Mouse (Mus musculus): ENCODE data around the gene Vmn2r86. TPM values are rescaled to one million over a fixed set of nuclear protein-coding genes. Genes with fewer than 3 reads are reported as not detected.

Gene Vmn2r86
- polyA plus RNA-seq, 1 experiment, result 0.02 TPM

DNA sequence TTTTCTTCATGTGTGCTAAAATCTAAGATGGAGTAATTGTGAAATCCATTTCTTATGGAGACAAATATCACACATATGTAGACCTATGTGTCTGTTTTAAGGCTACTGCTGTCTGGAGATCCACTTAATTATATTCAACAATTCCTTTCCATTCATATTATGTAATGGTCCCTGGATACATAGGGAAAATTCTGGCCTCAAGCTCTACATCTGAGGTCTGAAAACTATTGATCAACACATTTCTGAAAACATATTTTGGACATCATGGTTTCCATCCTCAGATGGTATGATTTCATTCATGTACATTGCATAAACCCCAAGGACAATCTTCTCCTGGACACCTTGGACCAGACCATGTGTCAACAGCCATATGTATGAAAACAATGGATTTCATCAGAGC, 61.6 kb downstream of the Vmn2r86 start, which contains the start of gene Vmn2r84:
Gene Vmn2r84 (minus strand): TSS at position 101 of the 400 bp plus-strand sequence.
- no peaks in the 10 kb centered on the region for H3K36me3 ChIP-seq (ENCODE audit: control insufficient read depth, insufficient read depth, low read length)
- no peak for TF ChIP-seq POLR2A (IDR thresholded peaks at IDR 0.05; ENCODE audit: control insufficient read depth, low read depth, low read length)
- no peak for TF ChIP-seq CTCF (IDR thresholded peaks at IDR 0.05; ENCODE audit: control insufficient read depth, insufficient read depth, insufficient replicate concordance, low read depth, low read length)
- H3K4me1 ChIP-seq (ENCODE audit: control insufficient read depth, insufficient read depth, low read length), result no peaks in the 10 kb centered on the region

More for the DNA sequence above, 61.6 kb downstream of the Vmn2r86 start, which contains the start of gene Vmn2r84:
- no peak within 1 kb of the TSS for H3K27ac ChIP-seq (ENCODE audit: control insufficient read depth, insufficient read depth, low read depth, low read length)
- H3K4me3 ChIP-seq (ENCODE audit: control insufficient read depth, low read depth, low read length), result no peak within 1 kb of the TSS
- H3K27me3 ChIP-seq (ENCODE audit: control insufficient read depth, insufficient read depth, low read length), result no peaks in the 10 kb centered on the region

Other genes starting within 250 kb of the Vmn2r86 start
- gene Olfr827, start 241.6 kb downstream of the Vmn2r86 start, polyA plus RNA-seq (2012; rRNA removed), result not detected in 2 replicates
- not detected in 2 replicates for gene Neurod4, start 175.8 kb downstream of the Vmn2r86 start, polyA plus RNA-seq (2012; rRNA removed)
- gene Tespa1, start 133.2 kb downstream of the Vmn2r86 start, polyA plus RNA-seq (2012; rRNA removed), result not detected in 2 replicates
- not detected in 2 replicates for gene Vmn2r84, start 61.7 kb downstream of the Vmn2r86 start, polyA plus RNA-seq (2012; rRNA removed)
- not detected in 2 replicates for gene Vmn2r85, start 26.3 kb downstream of the Vmn2r86 start, polyA plus RNA-seq (2012; rRNA removed)
- gene Vmn2r87, start 41.3 kb upstream of the Vmn2r86 start, polyA plus RNA-seq (2012; rRNA removed), result not detected in 2 replicates